Mouse (Mus musculus) activated CD4-positive, CD25-positive, alpha-beta regulatory T cell, adult 4 months (primary cell): Measurements from ENCODE around the gene Kif11. TPM values are rescaled to one million over a fixed set of nuclear protein-coding genes. Genes with fewer than 3 reads are reported as not detected.

Experiments
- ATAC-seq: one replicate; pipeline ENCODE4 v1.8.0; 2017
- polyA plus RNA-seq, 2 experiments: library from polyadenylated mRNA; unstranded; fragments of 100-300 nt; shearing (Covaris generic); gene quantifications; one replicate each; pipeline ENCODE4 v1.2.1; 2017

The Kif11 gene
- polyA plus RNA-seq, 2 experiments from 2014 or later: 16.6 to 21.3 TPM

GRCm38 (mm10) chr19:37443631-37444140 is 67.5 kb downstream of the Kif11 start:
- no peak for ATAC-seq

- ATAC-seq: no peak
Observed at GRCm38 (mm10) chr19:37448212-37448611, 72.0 kb downstream of the Kif11 start.

- no peak for ATAC-seq
Observed at GRCm38 (mm10) chr19:37449246-37449645, 73.0 kb downstream of the Kif11 start.

GRCm38 (mm10) chr19:37455528-37455927 is 79.3 kb downstream of the Kif11 start:
- no peak for ATAC-seq

GRCm38 (mm10) chr19:37455961-37456360 is 79.8 kb downstream of the Kif11 start:
- ATAC-seq: no peak

- no peak for ATAC-seq
Observed at GRCm38 (mm10) chr19:37458013-37458412, 81.8 kb downstream of the Kif11 start.

- ATAC-seq: no peak
Observed at GRCm38 (mm10) chr19:37466403-37466802, 90.2 kb downstream of the Kif11 start.

GRCm38 (mm10) chr19:37466978-37467377 is 90.8 kb downstream of the Kif11 start:
- no peak for ATAC-seq

GRCm38 (mm10) chr19:37468841-37469566 is 92.8 kb downstream of the Kif11 start:
- no peak for ATAC-seq

Other genes with a start within 250 kb of the Kif11 start
- gene March5, start 168.9 kb upstream of the Kif11 start, polyA plus RNA-seq: 10 to 100 TPM; 12.4 to 12.7 TPM
- gene Cpeb3, start 167.8 kb upstream of the Kif11 start, polyA plus RNA-seq: under 1 TPM in 1 of 2 experiments, not detected in 1; 0.09 TPM
- gene Ide, start 38.6 kb upstream of the Kif11 start, polyA plus RNA-seq: 10 to 100 TPM; 62.6 to 67.5 TPM
- 1 to 10 TPM in 1 of 2 experiments, not detected in 1; 1.1 TPM for gene Hhex, start 58.4 kb downstream of the Kif11 start, polyA plus RNA-seq
- 10 to 100 TPM; 34.9 to 37.6 TPM for gene Exoc6, start 174.0 kb downstream of the Kif11 start, polyA plus RNA-seq